Mouse (Mus musculus) testis, adult 2 months (tissue): Measurements from ENCODE around the gene Slc16a5.

Experiments used
- CTCF ChIP-seq: fragments of 200-500 bp; IDR thresholded peaks from 2 replicates; pipeline ENCODE4 v1.5.1; 2012; ENCODE audit warnings: low read depth, mild to moderate bottlenecking, inconsistent platforms, low read length, moderate library complexity; ENCODE audit not compliant: control insufficient read depth, insufficient read depth, insufficient replicate concordance
- POLR2A ChIP-seq: fragments of 200-500 bp; IDR thresholded peaks from 2 replicates; pipeline ENCODE4 v1.6.1; 2012; ENCODE audit warnings: low read depth, mild to moderate bottlenecking, inconsistent platforms, low read length, moderate library complexity; ENCODE audit not compliant: control insufficient read depth

GRCm38 (mm10) chr11:115430561-115430960 is 31.7 kb upstream of the Slc16a5 start:
- no peak for TF ChIP-seq CTCF
- no peak for TF ChIP-seq POLR2A
